Mouse (Mus musculus): ENCODE data around the gene Gon7.
A peak's percentile ranks its signal among the peaks of the same experiment; 100 is the strongest.

Gene Gon7

GRCm38 (mm10) chr12:102743036-102743588, 14.5 kb downstream of the Gon7 start:
- no peak for DNase-seq (ENCODE audit: extremely low spot score, low read depth, low spot score)

- DNase-seq (ENCODE audit: extremely low spot score, low read depth, low spot score) = no peak
Measured at GRCm38 (mm10) chr12:102742056-102742455, 15.5 kb downstream of the Gon7 start.

DNA sequence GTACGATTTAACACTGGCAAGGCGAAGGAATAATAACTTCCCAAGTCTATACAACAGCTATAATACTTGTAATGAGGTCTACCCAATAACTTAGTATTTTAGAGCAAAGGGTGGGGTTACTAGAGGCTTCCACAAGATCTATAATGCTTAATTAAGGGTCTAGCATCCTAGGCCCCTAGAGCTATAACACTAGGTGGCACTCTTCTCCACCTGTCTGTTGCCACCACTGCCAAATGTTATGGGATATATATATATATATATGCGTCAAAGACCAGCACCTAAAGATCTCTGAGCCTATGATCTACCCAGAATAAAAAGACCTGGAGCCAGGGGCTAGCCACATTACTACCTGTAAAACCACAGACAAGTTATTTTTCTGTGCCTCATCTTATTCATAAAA, 17.3 kb downstream of the Gon7 start:
- no peak for DNase-seq (ENCODE audit: extremely low spot score, low read depth, low spot score)

GRCm38 (mm10) chr12:102739096-102739495, 18.5 kb downstream of the Gon7 start:
- DNase-seq (ENCODE audit: extremely low spot score, low read depth, low spot score) = no peak

- DNase-seq (ENCODE audit: extremely low spot score, low read depth, low spot score) = no peak
Measured at GRCm38 (mm10) chr12:102733381-102733780, 24.2 kb downstream of the Gon7 start.

GRCm38 (mm10) chr12:102730798-102731619, 26.6 kb downstream of the Gon7 start:
- DNase-seq (ENCODE audit: extremely low spot score, low read depth, low spot score) = peak; percentile 69

GRCm38 (mm10) chr12:102729855-102730797, 27.5 kb downstream of the Gon7 start:
- DNase-seq (ENCODE audit: extremely low spot score, low read depth, low spot score) = peak; percentile 86

- DNase-seq (ENCODE audit: extremely low spot score, low read depth, low spot score) = no peak
Measured at GRCm38 (mm10) chr12:102725761-102726175, 31.8 kb downstream of the Gon7 start.

DNA sequence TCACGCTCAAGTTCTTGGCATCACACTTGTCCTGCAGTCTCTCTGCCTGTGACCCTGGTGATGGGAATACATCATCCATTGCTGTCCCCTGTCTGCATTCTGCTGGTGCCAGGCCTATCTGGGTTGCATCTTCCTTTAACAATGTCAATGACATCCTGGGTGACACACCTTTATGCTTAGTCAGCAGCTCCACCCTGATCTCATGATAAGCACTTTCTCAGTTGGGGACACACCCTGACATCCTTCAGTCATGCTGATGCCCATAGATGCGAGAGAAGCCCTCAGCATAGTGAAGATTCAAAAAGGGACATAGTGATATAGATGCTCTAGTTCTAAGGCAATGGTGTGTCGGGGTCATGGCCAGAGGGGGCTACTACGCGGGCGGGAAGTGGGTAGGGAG, 32.5 kb downstream of the Gon7 start:
- no peak for DNase-seq (ENCODE audit: extremely low spot score, low read depth, low spot score)

DNA sequence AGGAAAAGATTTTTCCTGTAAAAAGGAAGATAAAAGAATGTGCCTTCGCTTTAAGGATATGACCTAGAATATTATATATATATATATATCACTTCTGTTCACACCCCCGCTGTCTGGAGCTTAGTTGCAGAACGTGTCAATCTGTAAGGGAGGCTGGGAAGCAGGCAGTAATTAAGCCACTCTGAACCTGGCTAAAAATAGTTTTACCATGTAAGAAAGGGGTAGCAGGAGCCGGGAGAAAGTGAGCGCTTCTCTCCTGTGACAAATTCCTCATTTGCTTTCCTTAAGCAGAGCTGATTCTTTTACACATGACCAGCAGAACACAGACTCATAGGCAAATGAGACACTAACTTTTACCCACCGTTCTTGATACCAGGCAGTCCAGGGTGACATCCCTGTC, 33.7 kb downstream of the Gon7 start:
- DNase-seq (ENCODE audit: extremely low spot score, low read depth, low spot score) = no peak

GRCm38 (mm10) chr12:102722966-102723365, 34.6 kb downstream of the Gon7 start:
- no peak for DNase-seq (ENCODE audit: extremely low spot score, low read depth, low spot score)

- DNase-seq (ENCODE audit: extremely low spot score, low read depth, low spot score) = no peak
Measured at GRCm38 (mm10) chr12:102722451-102722850, 35.2 kb downstream of the Gon7 start.

- DNase-seq (ENCODE audit: extremely low spot score, low read depth, low spot score) = no peak
Measured at GRCm38 (mm10) chr12:102719552-102720315, 37.9 kb downstream of the Gon7 start.

DNA sequence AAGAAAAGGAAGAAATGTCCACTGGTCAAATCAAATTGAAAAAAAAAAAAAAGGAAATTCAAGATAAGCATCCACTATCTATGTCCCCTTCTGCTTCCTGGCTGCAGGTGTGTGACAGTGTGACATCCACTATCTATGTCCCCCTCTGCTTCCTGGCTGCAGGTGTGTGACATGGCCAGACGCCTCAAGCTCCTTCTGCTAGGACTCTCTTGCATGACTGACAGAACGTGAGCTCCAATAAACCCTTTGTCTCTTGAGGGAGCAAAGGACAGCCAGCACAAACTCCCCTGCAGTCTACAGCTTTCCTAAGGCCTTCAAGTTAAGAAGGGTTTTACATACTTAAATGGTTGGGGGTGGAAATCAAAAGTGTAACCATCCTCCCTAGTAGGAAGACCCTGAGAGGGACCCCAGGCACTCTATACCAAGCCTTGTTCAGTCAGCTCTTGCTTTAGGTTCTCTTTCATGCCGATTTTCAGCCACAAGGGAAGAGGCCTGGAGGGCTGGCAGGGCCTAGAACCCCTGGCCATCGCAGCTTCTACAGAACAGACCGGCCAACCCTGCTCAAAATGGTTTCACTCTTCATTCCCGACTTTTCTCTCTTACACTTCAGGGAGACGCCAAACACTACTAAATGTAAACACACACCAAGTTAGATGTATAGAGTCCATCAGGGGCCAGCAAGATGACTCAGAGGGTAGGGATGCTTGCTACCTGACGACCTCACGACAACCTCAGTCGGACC, 42.8 kb downstream of the Gon7 start:
- no peak for DNase-seq (ENCODE audit: extremely low spot score, low read depth, low spot score)

DNA sequence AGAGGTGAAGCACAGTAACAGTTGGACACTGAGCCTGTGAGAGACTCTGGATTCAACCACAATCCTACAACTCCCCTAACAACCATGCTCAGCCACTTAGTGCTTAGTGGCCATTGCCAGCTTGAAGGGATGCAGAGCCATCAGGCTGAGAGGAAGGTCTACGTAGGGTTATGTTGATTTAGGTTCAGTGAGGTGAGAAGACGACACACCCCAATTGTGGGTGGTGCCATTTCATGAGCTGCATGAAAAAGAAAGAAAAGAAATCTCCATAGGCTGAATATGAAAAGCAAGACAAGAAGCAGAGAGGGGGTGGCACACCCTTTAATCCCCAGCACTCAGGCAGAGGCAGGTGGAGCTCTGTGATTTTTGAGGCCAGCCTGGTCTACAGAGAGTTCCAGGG, 43.5 kb downstream of the Gon7 start:
- DNase-seq (ENCODE audit: extremely low spot score, low read depth, low spot score) = no peak

DNA sequence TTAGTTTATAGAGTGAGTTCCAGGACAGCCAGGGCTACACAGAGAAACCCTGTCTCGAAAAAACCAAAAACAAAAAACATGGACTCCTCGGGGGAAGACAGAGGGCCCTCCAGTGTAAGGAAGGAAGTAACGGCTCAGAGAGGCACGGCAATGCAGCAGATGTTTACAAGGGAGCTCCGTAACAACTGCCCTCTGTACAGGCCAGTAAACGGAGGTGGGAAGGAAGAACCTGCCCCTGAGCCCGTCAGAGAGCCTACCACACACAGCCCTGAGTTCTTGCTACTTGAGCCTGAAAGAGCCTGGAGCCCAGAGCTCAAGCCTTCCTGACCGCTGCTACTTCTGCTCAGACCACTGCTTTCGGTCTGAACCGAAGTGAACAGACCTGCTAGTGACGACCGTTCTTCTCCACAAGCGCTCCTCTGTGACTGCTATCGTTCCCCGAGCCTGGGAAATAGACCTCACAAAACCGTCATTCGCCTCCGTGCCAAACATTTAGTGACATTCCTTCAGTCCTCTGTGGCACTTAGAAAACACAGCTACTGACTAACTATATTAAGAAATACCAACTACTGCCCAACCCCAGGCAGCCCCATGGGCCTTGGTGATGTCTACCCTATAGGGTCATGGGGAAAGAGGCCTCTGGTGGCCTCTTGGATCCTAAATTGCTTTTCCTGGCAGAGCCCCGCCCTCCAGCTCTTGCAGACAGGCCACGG, 44.3 kb downstream of the Gon7 start:
- DNase-seq (ENCODE audit: extremely low spot score, low read depth, low spot score) = no peak

DNA sequence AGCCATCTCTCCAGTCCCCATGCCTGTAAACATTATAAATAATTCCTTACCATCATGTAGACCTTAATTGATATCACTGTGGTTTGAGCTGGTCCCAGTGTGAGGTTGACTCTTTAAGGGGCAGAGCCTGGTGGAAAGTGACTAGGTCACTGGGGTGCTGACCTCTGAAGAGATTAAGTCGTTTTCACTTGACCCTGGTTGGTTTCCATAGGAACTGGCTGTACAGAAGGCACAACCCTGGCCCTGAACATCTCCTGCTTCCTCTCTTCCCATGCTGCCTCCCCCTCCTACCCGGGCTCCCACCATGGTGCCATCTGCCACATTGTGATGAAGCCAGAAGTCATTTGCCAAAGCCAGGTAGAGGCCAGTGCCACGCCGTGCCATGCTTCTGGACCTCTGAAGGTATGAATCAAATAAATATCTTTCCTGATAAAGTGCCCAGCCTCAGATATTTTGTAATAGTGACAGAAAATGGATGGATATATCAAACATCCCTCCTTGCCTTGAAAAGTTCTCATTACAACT, 46.7 kb downstream of the Gon7 start:
- no peak for DNase-seq (ENCODE audit: extremely low spot score, low read depth, low spot score)

DNA sequence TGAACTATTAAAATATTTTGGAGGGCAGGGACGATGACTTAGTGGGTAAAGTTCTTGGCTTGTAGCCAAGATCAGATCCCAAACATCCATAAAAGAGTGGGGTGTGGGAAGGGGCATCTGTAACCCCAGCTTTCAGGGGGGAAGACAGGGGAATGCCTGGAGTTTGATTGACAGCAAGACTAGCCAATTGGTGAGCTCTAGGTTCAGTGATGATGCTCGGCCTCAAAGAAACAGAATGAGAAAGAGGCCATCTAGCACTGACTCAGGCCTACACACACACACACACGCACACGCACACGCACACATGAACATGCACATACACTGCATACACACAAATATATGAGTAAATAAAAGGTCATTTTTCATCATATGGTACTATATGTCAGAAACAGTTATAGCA, 47.7 kb downstream of the Gon7 start:
- DNase-seq (ENCODE audit: extremely low spot score, low read depth, low spot score) = no peak

DNA sequence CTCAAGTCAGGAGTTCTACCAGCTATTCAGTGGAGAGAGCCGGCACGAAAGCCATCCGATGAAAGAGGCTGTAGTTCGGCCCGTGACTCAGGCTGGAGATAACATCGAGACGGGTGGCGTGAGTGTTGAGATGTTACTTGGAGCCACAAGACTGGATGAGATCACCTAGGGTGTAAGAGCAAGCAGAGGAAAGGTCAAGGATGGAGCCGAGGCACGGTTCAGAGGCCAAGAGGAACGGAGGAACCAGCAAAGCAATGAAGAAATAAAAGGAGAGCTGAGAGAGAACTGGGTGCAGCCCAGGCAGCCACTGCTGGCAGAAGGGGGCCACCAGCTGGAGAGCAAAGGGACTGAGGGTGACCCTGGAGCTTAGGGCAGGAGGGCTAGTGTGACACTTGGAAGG, 49.4 kb downstream of the Gon7 start:
- no peak for DNase-seq (ENCODE audit: extremely low spot score, low read depth, low spot score)
